Mouse (Mus musculus): ENCODE measurements around the gene Muc4. TPM values are rescaled to one million over a fixed set of nuclear protein-coding genes. Genes with fewer than 3 reads are reported as not detected.

Gene Muc4
- polyA plus RNA-seq, 1 experiment, result 0.58 TPM

DNA sequence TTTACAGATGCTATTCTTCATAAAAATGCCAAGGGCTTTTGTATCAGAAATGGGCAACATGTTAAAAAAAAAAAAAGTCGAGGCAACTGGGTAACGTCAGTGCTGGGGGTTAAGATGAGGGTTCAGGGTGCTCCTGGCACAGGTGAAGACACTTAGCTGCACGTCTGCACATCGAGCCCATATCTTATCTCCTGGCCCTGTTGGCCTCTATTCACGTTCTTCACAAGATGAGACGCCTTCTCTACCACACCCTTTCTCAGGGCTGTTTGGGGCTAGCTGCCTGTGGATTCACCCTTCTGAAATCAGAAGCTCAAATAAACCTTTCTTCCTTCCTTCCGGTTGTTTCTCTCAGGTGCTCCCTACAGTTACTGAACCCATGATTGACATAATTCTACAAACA, 12.5 kb upstream of the Muc4 start:
- H3K27me3 ChIP-seq (ENCODE audit: control insufficient read depth, insufficient read depth, low read length), result no peaks in the 10 kb centered on the region
- H3K4me1 ChIP-seq (replicated peaks; ENCODE audit: control insufficient read depth, insufficient read depth, low read length), result no peaks in the 10 kb centered on the region
- DNase-seq, result no peak
- H3K36me3 ChIP-seq (ENCODE audit: control insufficient read depth, insufficient read depth, low read length), result no peaks in the 10 kb centered on the region
- 92% methylated on average over 7 of the region's 7 CpGs for WGBS
- no peak overlapping the region for H3K27ac ChIP-seq (ENCODE audit: control insufficient read depth, insufficient read depth, low read length)
- H3K4me3 ChIP-seq (ENCODE audit: control insufficient read depth, insufficient read depth, low read length), result no peak overlapping the region
- no peak for TF ChIP-seq CTCF (IDR thresholded peaks at IDR 0.05; ENCODE audit: borderline replicate concordance, control insufficient read depth, extremely low read depth, insufficient read depth, low read length, poor library complexity)
- TF ChIP-seq POLR2A (IDR thresholded peaks at IDR 0.05; ENCODE audit: control insufficient read depth, extremely low read depth, insufficient read depth, low read length, poor library complexity), result no peak

DNA sequence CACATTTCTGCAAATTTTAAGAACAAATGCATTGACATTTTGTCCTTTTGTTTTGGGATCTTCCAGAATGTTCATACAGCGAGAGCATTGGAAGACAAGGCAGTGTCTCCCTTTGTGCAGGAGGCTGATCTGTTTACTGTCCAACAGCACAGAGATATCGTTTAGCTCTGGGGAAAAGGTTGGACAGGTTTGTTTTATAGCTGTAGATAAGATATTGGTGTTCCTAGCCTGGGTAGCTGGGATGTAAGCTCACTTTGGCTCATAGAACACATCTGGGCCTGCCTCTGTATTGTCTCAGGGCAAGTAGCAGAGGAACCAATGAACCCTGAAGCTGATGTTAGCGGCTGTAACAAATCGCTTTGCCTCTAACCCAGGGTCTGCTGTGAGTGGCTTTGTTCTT, 11.9 kb upstream of the Muc4 start:
- WGBS, result 93% methylated on average over 4 of the region's 4 CpGs
- Histone ChIP-seq H3K36me3 (ENCODE audit: control insufficient read depth, insufficient read depth, low read length) (no peaks in the 10 kb centered on the region), H3K27me3 (ENCODE audit: control insufficient read depth, insufficient read depth, low read length) (no peaks in the 10 kb centered on the region), H3K4me3 (ENCODE audit: control insufficient read depth, insufficient read depth, low read length) (no peak overlapping the region), H3K4me1 (replicated peaks; ENCODE audit: control insufficient read depth, insufficient read depth, low read length) (no peaks in the 10 kb centered on the region), H3K27ac (ENCODE audit: control insufficient read depth, insufficient read depth, low read length) (no peak overlapping the region)
- no peak for DNase-seq
- TF ChIP-seq POLR2A (IDR thresholded peaks at IDR 0.05; ENCODE audit: control insufficient read depth, extremely low read depth, insufficient read depth, low read length, poor library complexity) (no peak), CTCF (IDR thresholded peaks at IDR 0.05; ENCODE audit: borderline replicate concordance, control insufficient read depth, extremely low read depth, insufficient read depth, low read length, poor library complexity) (no peak)

DNA sequence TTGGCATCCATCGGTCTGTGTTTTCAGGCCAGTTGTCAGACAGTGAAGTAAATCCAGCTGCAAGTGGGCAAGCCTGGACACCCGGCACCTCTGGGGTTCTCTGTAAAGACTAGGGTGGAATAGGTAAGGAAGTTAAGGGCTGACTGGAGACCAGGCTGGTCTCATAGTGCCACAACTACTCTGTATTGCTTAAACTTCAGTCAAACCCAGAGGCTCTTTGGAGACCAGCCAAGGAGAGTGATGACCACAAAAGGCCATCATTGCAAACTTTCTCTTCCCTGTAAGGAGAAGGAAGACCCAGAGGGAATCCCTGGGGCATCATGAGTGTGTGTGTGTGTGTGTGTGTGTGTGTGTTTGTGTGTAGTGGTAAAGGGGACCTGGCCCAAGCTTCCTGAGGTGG, 11.4 kb upstream of the Muc4 start:
- H3K4me3 ChIP-seq (ENCODE audit: control insufficient read depth, insufficient read depth, low read length), result no peak overlapping the region
- TF ChIP-seq POLR2A (IDR thresholded peaks at IDR 0.05; ENCODE audit: control insufficient read depth, extremely low read depth, insufficient read depth, low read length, poor library complexity) (no peak), CTCF (IDR thresholded peaks at IDR 0.05; ENCODE audit: borderline replicate concordance, control insufficient read depth, extremely low read depth, insufficient read depth, low read length, poor library complexity) (no peak)
- H3K4me1 ChIP-seq (replicated peaks; ENCODE audit: control insufficient read depth, insufficient read depth, low read length), result no peaks in the 10 kb centered on the region
- no peaks in the 10 kb centered on the region for H3K27me3 ChIP-seq (ENCODE audit: control insufficient read depth, insufficient read depth, low read length)
- no peaks in the 10 kb centered on the region for H3K36me3 ChIP-seq (ENCODE audit: control insufficient read depth, insufficient read depth, low read length)
- no peak overlapping the region for H3K27ac ChIP-seq (ENCODE audit: control insufficient read depth, insufficient read depth, low read length)
- DNase-seq, result no peak
- 94% methylated on average over 2 of the region's 2 CpGs for WGBS

DNA sequence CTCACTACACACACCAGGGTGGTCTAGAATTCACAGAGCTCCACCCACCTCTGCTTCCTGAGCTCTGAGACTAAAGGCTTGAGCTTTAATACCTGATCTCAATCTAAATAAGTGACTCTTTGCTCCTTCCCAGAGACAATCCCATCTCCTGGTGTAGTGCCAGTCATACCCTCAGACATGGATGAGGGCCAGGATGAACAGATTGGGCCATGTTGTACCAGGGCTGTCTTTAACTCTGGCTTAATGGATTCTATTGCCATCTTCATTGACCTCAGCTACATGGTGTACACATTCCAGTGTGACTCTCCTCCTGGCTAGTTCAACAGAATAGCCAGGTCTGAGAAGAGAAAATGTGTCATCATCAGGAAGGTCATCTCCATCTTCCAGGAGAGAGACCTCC, 9.2 kb upstream of the Muc4 start:
- TF ChIP-seq CTCF (IDR thresholded peaks at IDR 0.05; ENCODE audit: borderline replicate concordance, control insufficient read depth, extremely low read depth, insufficient read depth, low read length, poor library complexity), result no peak
- no peak for TF ChIP-seq POLR2A (IDR thresholded peaks at IDR 0.05; ENCODE audit: control insufficient read depth, extremely low read depth, insufficient read depth, low read length, poor library complexity)

DNA sequence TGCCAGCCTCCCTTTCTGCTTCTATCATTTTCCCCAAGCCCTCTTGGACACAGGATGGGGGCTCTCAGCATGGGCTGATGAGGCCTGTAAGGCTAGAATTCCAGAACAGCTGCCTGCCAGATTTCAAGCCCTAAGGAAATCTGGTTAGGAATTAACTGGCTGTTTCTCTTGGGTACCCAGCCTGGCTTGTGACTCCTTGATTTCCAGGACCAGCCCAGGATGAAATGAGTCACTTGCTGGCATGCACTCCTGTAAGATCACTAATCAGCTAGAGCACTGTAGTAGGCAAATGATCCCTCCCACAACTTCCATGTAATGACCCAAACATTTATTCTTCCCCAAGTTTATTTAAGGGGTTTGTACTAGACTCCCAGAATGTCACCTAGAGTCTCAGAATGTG, 7.4 kb upstream of the Muc4 start:
- TF ChIP-seq CTCF (IDR thresholded peaks at IDR 0.05; ENCODE audit: borderline replicate concordance, control insufficient read depth, extremely low read depth, insufficient read depth, low read length, poor library complexity) (no peak), POLR2A (IDR thresholded peaks at IDR 0.05; ENCODE audit: control insufficient read depth, extremely low read depth, insufficient read depth, low read length, poor library complexity) (no peak)
- no peak for DNase-seq
- Histone ChIP-seq H3K36me3 (ENCODE audit: control insufficient read depth, insufficient read depth, low read length) (no peaks in the 10 kb centered on the region), H3K4me3 (ENCODE audit: control insufficient read depth, insufficient read depth, low read length) (no peak overlapping the region), H3K27me3 (ENCODE audit: control insufficient read depth, insufficient read depth, low read length) (no peaks in the 10 kb centered on the region), H3K27ac (ENCODE audit: control insufficient read depth, insufficient read depth, low read length) (no peak overlapping the region), H3K4me1 (replicated peaks; ENCODE audit: control insufficient read depth, insufficient read depth, low read length) (no peaks in the 10 kb centered on the region)

More for the DNA sequence above, 9.2 kb upstream of the Muc4 start:
- no peak for DNase-seq
- no peak overlapping the region for H3K4me3 ChIP-seq (ENCODE audit: control insufficient read depth, insufficient read depth, low read length)
- H3K4me1 ChIP-seq (replicated peaks; ENCODE audit: control insufficient read depth, insufficient read depth, low read length), result no peaks in the 10 kb centered on the region
- H3K27ac ChIP-seq (ENCODE audit: control insufficient read depth, insufficient read depth, low read length), result no peak overlapping the region
- no peaks in the 10 kb centered on the region for H3K36me3 ChIP-seq (ENCODE audit: control insufficient read depth, insufficient read depth, low read length)
- no peaks in the 10 kb centered on the region for H3K27me3 ChIP-seq (ENCODE audit: control insufficient read depth, insufficient read depth, low read length)

DNA sequence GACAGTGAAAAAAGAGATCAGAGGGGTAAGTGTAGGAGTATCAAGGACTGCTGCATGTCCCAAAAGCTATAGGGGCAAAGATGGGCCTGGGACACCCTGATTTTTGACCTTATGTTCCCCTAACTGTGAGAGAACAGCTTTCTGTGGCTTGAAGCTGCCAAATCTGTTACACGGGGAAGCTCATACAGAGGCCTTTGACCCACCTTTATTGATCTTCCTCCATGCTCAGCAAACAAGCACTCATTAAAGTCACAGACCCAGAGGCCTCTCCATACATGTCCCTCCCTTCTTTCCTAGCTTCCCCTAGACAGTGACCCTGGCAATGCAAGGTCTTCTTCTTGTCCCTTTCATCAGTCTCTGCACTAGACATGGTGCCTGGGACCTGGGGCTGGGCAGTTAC, 7.0 kb upstream of the Muc4 start:
- Histone ChIP-seq H3K27ac (ENCODE audit: control insufficient read depth, insufficient read depth, low read length) (no peak overlapping the region), H3K27me3 (ENCODE audit: control insufficient read depth, insufficient read depth, low read length) (no peaks in the 10 kb centered on the region), H3K4me3 (ENCODE audit: control insufficient read depth, insufficient read depth, low read length) (no peak overlapping the region), H3K36me3 (ENCODE audit: control insufficient read depth, insufficient read depth, low read length) (no peaks in the 10 kb centered on the region), H3K4me1 (replicated peaks; ENCODE audit: control insufficient read depth, insufficient read depth, low read length) (no peaks in the 10 kb centered on the region)
- 92% methylated on average over 1 of the region's 1 CpGs for WGBS
- TF ChIP-seq POLR2A (IDR thresholded peaks at IDR 0.05; ENCODE audit: control insufficient read depth, extremely low read depth, insufficient read depth, low read length, poor library complexity) (no peak), CTCF (IDR thresholded peaks at IDR 0.05; ENCODE audit: borderline replicate concordance, control insufficient read depth, extremely low read depth, insufficient read depth, low read length, poor library complexity) (no peak)
- no peak for DNase-seq

DNA sequence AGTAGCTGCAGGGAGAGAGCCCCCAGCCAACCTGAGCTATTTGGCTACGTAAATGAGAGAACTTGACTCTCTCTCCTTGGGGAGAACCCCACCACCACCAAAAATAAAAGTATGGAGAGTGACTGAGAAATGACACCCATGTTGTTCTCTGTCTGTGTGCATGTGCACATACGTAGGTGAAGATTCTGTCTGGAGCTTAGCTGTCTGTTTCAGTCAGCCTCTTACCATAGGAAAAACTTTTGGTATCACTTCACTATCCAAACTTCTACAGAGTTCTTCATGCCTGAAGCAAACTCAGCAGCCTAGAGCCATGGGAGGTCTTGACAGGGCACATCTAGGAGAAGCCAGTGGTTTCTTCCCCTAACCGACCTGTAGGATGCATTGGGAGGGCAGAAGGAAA, 2.5 kb upstream of the Muc4 start:
- Histone ChIP-seq H3K27me3 (ENCODE audit: control insufficient read depth, insufficient read depth, low read length) (no peaks in the 10 kb centered on the region), H3K4me3 (ENCODE audit: control insufficient read depth, insufficient read depth, low read length) (no peak overlapping the region), H3K27ac (ENCODE audit: control insufficient read depth, insufficient read depth, low read length) (no peak overlapping the region), H3K4me1 (replicated peaks; ENCODE audit: control insufficient read depth, insufficient read depth, low read length) (no peaks in the 10 kb centered on the region), H3K36me3 (ENCODE audit: control insufficient read depth, insufficient read depth, low read length) (no peaks in the 10 kb centered on the region)
- WGBS, result 93% methylated on average over 3 of the region's 3 CpGs
- no peak for DNase-seq
- TF ChIP-seq POLR2A (IDR thresholded peaks at IDR 0.05; ENCODE audit: control insufficient read depth, extremely low read depth, insufficient read depth, low read length, poor library complexity), result no peak
- no peak for TF ChIP-seq CTCF (IDR thresholded peaks at IDR 0.05; ENCODE audit: borderline replicate concordance, control insufficient read depth, extremely low read depth, insufficient read depth, low read length, poor library complexity)

Data from thymus, adult 2 months (tissue).